Mouse (Mus musculus) cerebellum, postnatal 14 days (tissue): ENCODE measurements at regions not wholly inside any gene's neighbourhood (a gene's known extent, or its start where the extent isn't known, plus 50 kb on each side); places are given as distances from the start of the nearest gene placed in this dataset.

Experiments used
- DNase-seq, 2 experiments: peaks; one replicate each; pipeline ENCODE4 v3.0.0; 2021; ENCODE audit warnings: mixed read lengths in 2 of 2

DNA sequence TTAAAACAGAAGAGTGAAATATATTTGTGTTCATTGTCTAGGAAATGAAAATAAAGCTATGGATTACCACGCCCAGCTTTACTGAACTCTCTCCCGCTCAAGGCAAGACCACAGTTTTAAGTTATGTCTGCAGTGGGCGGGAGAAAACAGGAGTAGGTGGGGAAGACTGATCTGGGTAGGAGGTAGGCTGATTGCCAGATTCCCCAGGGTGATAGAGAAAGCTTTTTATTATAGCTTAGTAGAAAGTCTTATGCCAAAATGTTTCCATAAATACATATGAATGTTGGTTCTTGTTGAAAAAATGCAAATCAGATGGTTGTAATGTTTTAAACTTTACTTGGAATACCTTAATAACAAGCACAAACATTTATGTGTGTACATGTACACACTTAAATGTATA lies 50.2 kb upstream of the Mpdz start:
- no peak for DNase-seq
